Comparison of ENCODE assay signal across 10 mouse cellular contexts in the genomic region with DNA sequence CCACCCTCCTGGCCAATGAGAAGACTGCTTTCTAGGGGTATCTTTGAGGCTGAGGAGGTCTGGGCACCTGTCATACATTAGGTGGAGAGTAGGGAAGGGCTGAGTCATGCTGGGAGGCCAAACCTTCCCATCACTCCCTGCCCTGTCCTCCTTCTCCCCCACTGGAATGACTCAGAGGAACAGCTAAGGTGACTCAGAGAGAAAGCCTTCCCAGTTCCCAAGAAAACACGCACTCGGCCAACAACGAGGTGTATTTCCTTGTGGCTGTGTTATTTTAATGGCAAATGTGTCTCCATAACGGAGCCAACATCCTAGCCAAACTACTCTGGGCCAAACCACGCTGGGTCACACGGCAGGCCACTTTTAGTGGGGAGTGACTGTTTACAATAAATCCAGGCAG.
A peak's percentile ranks its signal among the peaks of the same experiment; 100 is the strongest.
DNase-seq lines count a peak whose midpoint lies in the region; ATAC-seq and TF ChIP-seq lines count a peak whose summit lies in the region.
"Had no signal": no experiment of that assay in that cellular context is flagged by ENCODE, and none has a peak within 500 bp of the region (broad histone marks: within the 10 kb centered on the region; RNA-seq: fewer than 3 reads in every experiment).

No protein-coding gene starts in this region.

- in situ Hi-C loops in Patski (cut with MboI; ENCODE audit: low pct_unique_long_range_greater_than_20kb) = no loop called here

- no peak overlapping the region for H3K4me2 ChIP-seq in lung, postnatal 0 days (replicated peaks; ENCODE audit: low read depth, low read length)
- H3K4me2 ChIP-seq: lung, embryonic 14.5 days had no signal

- ATAC-seq in lung, postnatal 0 days = peak; percentile 73
- ATAC-seq in Patski = peak; percentile 84

- peaks cover 7% of the 10 kb centered on the region; the same call in 1 of the 2 replicates for H3K4me1 ChIP-seq in lung, postnatal 0 days (ENCODE audit: insufficient read depth, low read depth, low read length)

- H3K4me3 ChIP-seq in lung, postnatal 0 days (ENCODE audit: low read depth, low read length) = no peak overlapping the region

- H3K9ac ChIP-seq in lung, postnatal 0 days (replicated peaks; ENCODE audit: low read depth) = no peak overlapping the region
- H3K9ac ChIP-seq: lung, embryonic 14.5 days had no signal

- CTCF ChIA-PET in Patski (lab: Charles Lee) = no interaction called here

- intact Hi-C loops in heart, postnatal 36 days (cut with DNase I) = loop anchor here (5.0 kb wide), 1 partner anchor 36 kb away; no protein-coding TSS in a partner anchor

- POLR2A ChIA-PET in Patski (lab: Charles Lee) = no interaction called here

- 48% methylated on average over 6 of the region's 6 CpGs for WGBS in lung, postnatal 0 days

- H3K9me3 ChIP-seq in lung, postnatal 0 days (ENCODE audit: low read length) = no peaks in the 10 kb centered on the region

- no peak overlapping the region for H3K27ac ChIP-seq in lung, postnatal 0 days (ENCODE audit: low read length)

- H3K27me3 ChIP-seq in lung, postnatal 0 days (replicated peaks; ENCODE audit: insufficient read depth, low read length) = no peaks in the 10 kb centered on the region
- H3K27me3 ChIP-seq in Patski = no peaks in the 10 kb centered on the region

- no peaks in the 10 kb centered on the region for H3K36me3 ChIP-seq in lung, postnatal 0 days (ENCODE audit: insufficient read depth, low read length)

- no peak for TF ChIP-seq CTCF in lung, postnatal 0 days (IDR thresholded peaks at IDR 0.05)
- no peak for TF ChIP-seq CTCF in Patski (IDR thresholded peaks at IDR 0.05)

- TF ChIP-seq EP300 in lung, postnatal 0 days (IDR thresholded peaks at IDR 0.05) = peak; percentile 51

- peak; percentile 72 for DNase-seq in lung, postnatal 0 days (ENCODE audit: low spot score)
- no peak for DNase-seq in lung, postnatal 4 days
- peak; percentile 81 for DNase-seq in Patski (ENCODE audit: low read depth, low spot score)
- peak; percentile 48 to 52 for DNase-seq in adrenal gland, postnatal 36 days
- DNase-seq in heart, postnatal 36 days = peak; percentile 12 to 30
- DNase-seq in thymus, postnatal 4 days = no peak
- DNase-seq in layer of hippocampus, postnatal 14 days (ENCODE audit: low spot score in 2 of 2) = no peak
- DNase-seq: lung, embryonic 14.5 days; retina, postnatal 1 day; thymus, adult 18-20 months had no signal

Comparison
In these comparisons a context has a peak if more than half of its experiments do, and no peak if none do; other contexts are left out.
1. DNase-seq: peak in lung, postnatal 0 days (single experiment), Patski (single experiment), adrenal gland, postnatal 36 days (2 of 2) and heart, postnatal 36 days (2 of 2); none in lung, postnatal 4 days (0 of 2), thymus, postnatal 4 days (single experiment) and layer of hippocampus, postnatal 14 days (0 of 2).